Mouse (Mus musculus) liver, embryonic 12.5 days (tissue): ENCODE results near the gene Nr1h4. TPM values are rescaled to one million over a fixed set of nuclear protein-coding genes. Genes with fewer than 3 reads are reported as not detected.
A peak's percentile ranks its signal among the peaks of the same experiment; 100 is the strongest.

ENCODE experiments used
- ATAC-seq: fragments of 200-750 bp; cut with Nextera tagmentation; 2 replicates; pipeline ENCODE4 v1.8.0; 2017; ENCODE audit warnings: moderate number of reproducible peaks, mild to moderate bottlenecking, moderate library complexity
- H3K27ac ChIP-seq: fragments of 300-500 bp; sonication (generic); 2 replicates; pipeline ENCODE4 v1.5.1; 2016; ENCODE audit warnings: mild to moderate bottlenecking
- H3K27me3 ChIP-seq: fragments of 300-500 bp; sonication (generic); replicated peaks from 2 replicates; pipeline ENCODE4 v1.6.1; 2016; ENCODE audit warnings: mild to moderate bottlenecking, moderate library complexity
- H3K36me3 ChIP-seq: fragments of 300-500 bp; sonication (generic); 2 replicates; pipeline ENCODE4 v1.6.1; 2016; ENCODE audit warnings: mild to moderate bottlenecking, moderate library complexity
- H3K4me1 ChIP-seq: fragments of 300-500 bp; sonication (generic); 2 replicates; pipeline ENCODE4 v1.6.1; 2016
- H3K4me2 ChIP-seq: fragments of 300-500 bp; sonication (generic); 2 replicates; pipeline ENCODE4 v1.6.1; 2016; ENCODE audit warnings: mild to moderate bottlenecking, moderate library complexity
- H3K4me3 ChIP-seq: fragments of 300-500 bp; sonication (generic); 2 replicates; pipeline ENCODE4 v1.5.1; 2016; ENCODE audit warnings: mild to moderate bottlenecking, moderate library complexity
- H3K9ac ChIP-seq: fragments of 300-500 bp; sonication (generic); 2 replicates; pipeline ENCODE4 v1.6.1; 2016; ENCODE audit warnings: mild to moderate bottlenecking, moderate library complexity
- H3K9me3 ChIP-seq: fragments of 300-500 bp; sonication (generic); replicated peaks from 2 replicates; pipeline ENCODE4 v1.6.1; 2016; ENCODE audit warnings: mild to moderate bottlenecking, moderate library complexity
- WGBS: fragments of 180-500 bp; shearing (Covaris S2); methylation state at CpG from one replicate; pipeline ENCODE4 v1.1.7; 2016; ENCODE audit not compliant: insufficient replicate concordance; 5-methylcytosine and 5-hydroxymethylcytosine counted together
- polyA plus RNA-seq: library from polyadenylated mRNA; unstranded; fragments of >200 nt; fragmentation: Nextera tagmentation; extraction: Ambion mirVana; gene quantifications from 2 replicates; pipeline ENCODE4 v1.2.1, GENCODE M21; 2016

Nr1h4 gene
- polyA plus RNA-seq, 1 experiment from 2014 or later: 2.2 TPM

GRCm38 (mm10) chr10:89442640-89443039, 90.7 kb downstream of the Nr1h4 start:
- Histone ChIP-seq H3K4me1 (peaks cover 28% of the 10 kb centered on the region), H3K27ac (peak overlapping the region; percentile 77), H3K4me3 (peak overlapping the region; percentile 77), H3K36me3 (peaks cover 17% of the 10 kb centered on the region), H3K9ac (peak overlapping the region; percentile 69), H3K27me3 (no peaks in the 10 kb centered on the region), H3K4me2 (peak overlapping the region; percentile 84), H3K9me3 (0 out of 2 replicates have a peak, but pooled peaks cover 4% of the 10 kb centered on the region)
- 11% methylated on average over 4 of the region's 4 CpGs for WGBS
- ATAC-seq: no peak

- WGBS: 87% methylated on average over 3 of the region's 3 CpGs
- ATAC-seq: no peak
- Histone ChIP-seq H3K27me3 (no peaks in the 10 kb centered on the region), H3K4me1 (peaks cover 28% of the 10 kb centered on the region), H3K9ac (no peak overlapping the region), H3K4me3 (no peak overlapping the region), H3K4me2 (peak overlapping the region; percentile 84), H3K27ac (no peak overlapping the region), H3K36me3 (peaks cover 24% of the 10 kb centered on the region), H3K9me3 (0 out of 2 replicates have a peak, but pooled peaks cover 4% of the 10 kb centered on the region)
These were observed 91.4 kb downstream of the Nr1h4 start for GRCm38 (mm10) chr10:89441961-89442360.

- Histone ChIP-seq H3K4me2 (no peak overlapping the region), H3K36me3 (peaks cover 38% of the 10 kb centered on the region), H3K4me1 (peaks cover 24% of the 10 kb centered on the region), H3K27me3 (no peaks in the 10 kb centered on the region), H3K9ac (no peak overlapping the region), H3K4me3 (no peak overlapping the region), H3K9me3 (0 out of 2 replicates have a peak, but pooled peaks cover 4% of the 10 kb centered on the region), H3K27ac (no peak overlapping the region)
- ATAC-seq: no peak
- WGBS: 66% methylated on average over 7 of the region's 7 CpGs
These were observed 94.0 kb downstream of the Nr1h4 start for GRCm38 (mm10) chr10:89439380-89439779.

GRCm38 (mm10) chr10:89437996-89438395, 95.4 kb downstream of the Nr1h4 start:
- Histone ChIP-seq H3K27me3 (no peaks in the 10 kb centered on the region), H3K9ac (no peak overlapping the region), H3K27ac (no peak overlapping the region), H3K36me3 (peaks cover 49% of the 10 kb centered on the region), H3K4me3 (no peak overlapping the region), H3K4me1 (peaks cover 19% of the 10 kb centered on the region), H3K4me2 (no peak overlapping the region), H3K9me3 (0 out of 2 replicates have a peak, but pooled peaks cover 4% of the 10 kb centered on the region)
- no peak for ATAC-seq
- WGBS: 83% methylated on average over 12 of the region's 12 CpGs

GRCm38 (mm10) chr10:89437472-89437871, 95.9 kb downstream of the Nr1h4 start:
- no peak overlapping the region for H3K27ac ChIP-seq
- no peak overlapping the region for H3K9ac ChIP-seq
- ATAC-seq: no peak
- H3K36me3 ChIP-seq: peaks cover 54% of the 10 kb centered on the region
- peaks cover 15% of the 10 kb centered on the region for H3K4me1 ChIP-seq
- H3K27me3 ChIP-seq: no peaks in the 10 kb centered on the region
- 0 out of 2 replicates have a peak, but pooled peaks cover 4% of the 10 kb centered on the region for H3K9me3 ChIP-seq
- H3K4me2 ChIP-seq: no peak overlapping the region
- H3K4me3 ChIP-seq: no peak overlapping the region
- WGBS: 87% methylated on average over 9 of the region's 9 CpGs

- Histone ChIP-seq H3K9ac (no peak overlapping the region), H3K36me3 (peaks cover 57% of the 10 kb centered on the region), H3K4me2 (no peak overlapping the region), H3K4me3 (no peak overlapping the region), H3K4me1 (peaks cover 10% of the 10 kb centered on the region), H3K9me3 (no peaks in the 10 kb centered on the region), H3K27me3 (no peaks in the 10 kb centered on the region), H3K27ac (no peak overlapping the region)
- 84% methylated on average over 9 of the region's 9 CpGs for WGBS
- no peak for ATAC-seq
These were observed 97.5 kb downstream of the Nr1h4 start for GRCm38 (mm10) chr10:89435920-89436319.

- Histone ChIP-seq H3K9me3 (no peaks in the 10 kb centered on the region), H3K27me3 (no peaks in the 10 kb centered on the region), H3K27ac (no peak overlapping the region), H3K4me3 (no peak overlapping the region), H3K36me3 (peaks cover 60% of the 10 kb centered on the region), H3K9ac (no peak overlapping the region), H3K4me2 (no peak overlapping the region), H3K4me1 (peaks cover 10% of the 10 kb centered on the region)
- no peak for ATAC-seq
- WGBS: 84% methylated on average over 12 of the region's 12 CpGs
These were observed 98.0 kb downstream of the Nr1h4 start for GRCm38 (mm10) chr10:89435413-89435812.

GRCm38 (mm10) chr10:89434509-89435210, 98.7 kb downstream of the Nr1h4 start:
- no peak overlapping the region for H3K4me2 ChIP-seq
- H3K36me3 ChIP-seq: peaks cover 66% of the 10 kb centered on the region
- WGBS: 81% methylated on average over 17 of the region's 17 CpGs
- H3K27ac ChIP-seq: no peak overlapping the region
- H3K4me3 ChIP-seq: no peak overlapping the region
- H3K27me3 ChIP-seq: no peaks in the 10 kb centered on the region
- H3K4me1 ChIP-seq: peaks cover 7% of the 10 kb centered on the region
- no peak overlapping the region for H3K9ac ChIP-seq
- H3K9me3 ChIP-seq: no peaks in the 10 kb centered on the region
- no peak for ATAC-seq

- WGBS: 88% methylated on average over 13 of the region's 13 CpGs
- no peak for ATAC-seq
- H3K36me3 ChIP-seq: peaks cover 75% of the 10 kb centered on the region
These were observed 100.6 kb downstream of the Nr1h4 start for GRCm38 (mm10) chr10:89432743-89433142.

GRCm38 (mm10) chr10:89430751-89431150, 102.6 kb downstream of the Nr1h4 start:
- Histone ChIP-seq H3K9ac (no peak overlapping the region), H3K4me1 (no peaks in the 10 kb centered on the region), H3K27ac (no peak overlapping the region), H3K4me2 (no peak overlapping the region), H3K27me3 (no peaks in the 10 kb centered on the region), H3K36me3 (peaks cover 73% of the 10 kb centered on the region), H3K4me3 (no peak overlapping the region), H3K9me3 (no peaks in the 10 kb centered on the region)
- no peak for ATAC-seq
- WGBS: 89% methylated on average over 7 of the region's 7 CpGs

More at GRCm38 (mm10) chr10:89432743-89433142, 100.6 kb downstream of the Nr1h4 start:
- no peaks in the 10 kb centered on the region for H3K27me3 ChIP-seq
- no peaks in the 10 kb centered on the region for H3K9me3 ChIP-seq
- H3K4me3 ChIP-seq: no peak overlapping the region
- H3K4me1 ChIP-seq: no peaks in the 10 kb centered on the region
- no peak overlapping the region for H3K4me2 ChIP-seq
- H3K27ac ChIP-seq: no peak overlapping the region
- no peak overlapping the region for H3K9ac ChIP-seq

- peaks cover 74% of the 10 kb centered on the region for H3K36me3 ChIP-seq
- no peaks in the 10 kb centered on the region for H3K27me3 ChIP-seq
- H3K4me1 ChIP-seq: peaks cover 29% of the 10 kb centered on the region
- H3K27ac ChIP-seq: no peak overlapping the region
- no peak overlapping the region for H3K4me3 ChIP-seq
- H3K9me3 ChIP-seq: no peaks in the 10 kb centered on the region
- H3K4me2 ChIP-seq: no peak overlapping the region
- 82% methylated on average over 11 of the region's 11 CpGs for WGBS
- ATAC-seq: no peak
- no peak overlapping the region for H3K9ac ChIP-seq
These were observed 108.5 kb downstream of the Nr1h4 start for GRCm38 (mm10) chr10:89424800-89425393.

GRCm38 (mm10) chr10:89424217-89424616, 109.2 kb downstream of the Nr1h4 start:
- peak overlapping the region; percentile 68 for H3K27ac ChIP-seq
- H3K9me3 ChIP-seq: no peaks in the 10 kb centered on the region
- WGBS: 84% methylated on average over 9 of the region's 9 CpGs
- no peak for ATAC-seq
- H3K9ac ChIP-seq: no peak overlapping the region
- no peak overlapping the region for H3K4me2 ChIP-seq
- H3K4me3 ChIP-seq: no peak overlapping the region
- H3K36me3 ChIP-seq: peaks cover 68% of the 10 kb centered on the region
- peaks cover 29% of the 10 kb centered on the region for H3K4me1 ChIP-seq
- no peaks in the 10 kb centered on the region for H3K27me3 ChIP-seq
